Mouse (Mus musculus) neural tube, embryonic 15.5 days (tissue): ENCODE measurements around the gene Fancl. TPM values are rescaled to one million over a fixed set of nuclear protein-coding genes. Genes with fewer than 3 reads are reported as not detected.

Source experiments
- ATAC-seq: fragments of 200-750 bp; cut with Nextera tagmentation; 2 replicates; pipeline ENCODE4 v1.8.0; 2017; ENCODE audit warnings: mild to moderate bottlenecking, moderate TSS enrichment, moderate library complexity; ENCODE audit not compliant: low FRiP score
- H3K27ac ChIP-seq: fragments of 300-500 bp; sonication (generic); replicated peaks from 2 replicates; pipeline ENCODE4 v1.5.1; 2015; ENCODE audit warnings: mild to moderate bottlenecking, inconsistent platforms
- H3K27me3 ChIP-seq: fragments of 300-500 bp; sonication (generic); replicated peaks from 2 replicates; pipeline ENCODE4 v1.6.1; 2015; ENCODE audit warnings: inconsistent platforms
- H3K36me3 ChIP-seq: fragments of 300-500 bp; sonication (generic); 2 replicates; pipeline ENCODE4 v1.6.1; 2015; ENCODE audit warnings: inconsistent platforms
- H3K4me1 ChIP-seq: fragments of 300-500 bp; sonication (generic); 2 replicates; pipeline ENCODE4 v1.6.1; 2015; ENCODE audit warnings: inconsistent platforms
- H3K4me2 ChIP-seq: fragments of 300-500 bp; sonication (generic); 2 replicates; pipeline ENCODE4 v1.6.1; 2015; ENCODE audit warnings: inconsistent platforms, mild to moderate bottlenecking, moderate library complexity
- H3K4me3 ChIP-seq: fragments of 300-500 bp; sonication (generic); replicated peaks from 2 replicates; pipeline ENCODE4 v1.5.1; 2015; ENCODE audit warnings: mild to moderate bottlenecking, inconsistent platforms
- H3K9ac ChIP-seq: fragments of 300-500 bp; sonication (generic); replicated peaks from 2 replicates; pipeline ENCODE4 v1.6.1; 2015; ENCODE audit warnings: mild to moderate bottlenecking, inconsistent platforms
- H3K9me3 ChIP-seq: fragments of 300-500 bp; sonication (generic); replicated peaks from 2 replicates; pipeline ENCODE4 v1.6.1; 2016; ENCODE audit warnings: inconsistent platforms
- WGBS: fragments of 180-500 bp; shearing (Covaris S2); methylation state at CpG from one replicate; pipeline ENCODE4 v1.1.7; 2015; ENCODE audit warnings: mixed read lengths; 5-methylcytosine and 5-hydroxymethylcytosine counted together
- polyA plus RNA-seq: library from polyadenylated mRNA; unstranded; fragments of >200 nt; fragmentation: Nextera tagmentation; extraction: Ambion mirVana; gene quantifications from 2 replicates; pipeline ENCODE4 v1.2.1, GENCODE M21; 2015

Fancl gene
- polyA plus RNA-seq, 1 experiment from 2014 or later, result 13.4 TPM

- no peaks in the 10 kb centered on the region for H3K36me3 ChIP-seq
- H3K4me2 ChIP-seq, result no peak overlapping the region
- no peaks in the 10 kb centered on the region for H3K4me1 ChIP-seq
- H3K27me3 ChIP-seq, result no peaks in the 10 kb centered on the region
- no peak for ATAC-seq
- no peaks in the 10 kb centered on the region for H3K9me3 ChIP-seq
- no peak overlapping the region for H3K9ac ChIP-seq
- no peak overlapping the region for H3K4me3 ChIP-seq
- no peak overlapping the region for H3K27ac ChIP-seq
These were observed 127.7 kb downstream of the Fancl start for GRCm38 (mm10) chr11:26513683-26514082.

DNA sequence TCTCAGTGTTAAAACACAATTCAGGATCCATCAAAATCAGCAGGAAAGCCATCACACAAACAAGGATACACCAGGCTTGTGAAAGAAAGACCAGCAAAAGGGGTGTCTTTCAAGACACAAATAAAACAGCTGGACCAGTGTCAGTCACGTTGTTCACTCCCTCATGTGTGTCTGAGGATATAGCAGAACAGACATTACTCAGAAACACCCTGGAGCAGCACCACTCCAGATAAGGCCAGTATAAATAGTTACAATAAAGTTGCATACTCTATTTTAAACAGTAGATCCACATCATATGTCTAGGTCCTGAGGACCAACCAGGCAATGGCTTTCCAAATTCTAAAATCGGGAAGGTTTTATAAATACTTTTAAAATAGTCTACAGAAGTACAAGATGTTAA is 130.2 kb downstream of the Fancl start:
- Histone ChIP-seq H3K4me2 (no peak overlapping the region), H3K9ac (no peak overlapping the region), H3K4me3 (no peak overlapping the region), H3K9me3 (no peaks in the 10 kb centered on the region), H3K27ac (no peak overlapping the region), H3K4me1 (no peaks in the 10 kb centered on the region), H3K36me3 (no peaks in the 10 kb centered on the region), H3K27me3 (no peaks in the 10 kb centered on the region)
- ATAC-seq, result no peak
- 74% methylated on average over 2 of the region's 2 CpGs for WGBS

DNA sequence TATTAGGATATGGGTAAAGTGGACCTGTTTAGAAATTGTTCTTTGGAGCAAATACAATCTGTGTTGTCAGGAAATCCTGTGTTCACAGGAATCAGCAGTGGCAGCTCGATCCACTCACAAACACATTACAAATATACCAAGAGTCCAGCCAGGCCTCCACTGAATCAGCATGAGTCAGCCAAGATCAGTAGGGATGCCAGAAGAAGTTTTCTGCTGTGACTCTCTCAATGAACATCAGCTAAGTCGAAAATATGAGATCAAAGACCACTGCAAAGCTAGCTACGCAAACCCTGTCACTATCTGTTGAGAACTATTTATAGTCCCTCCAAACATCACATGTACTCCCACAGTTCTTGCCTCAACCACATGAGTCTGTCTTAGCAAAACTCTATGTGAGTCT is 133.1 kb downstream of the Fancl start:
- WGBS, result 86% methylated on average over 3 of the region's 3 CpGs

More for the DNA sequence above, 133.1 kb downstream of the Fancl start:
- no peak overlapping the region for H3K27ac ChIP-seq
- no peak overlapping the region for H3K4me3 ChIP-seq
- no peaks in the 10 kb centered on the region for H3K9me3 ChIP-seq
- H3K4me1 ChIP-seq, result no peaks in the 10 kb centered on the region
- ATAC-seq, result no peak
- no peak overlapping the region for H3K4me2 ChIP-seq
- no peaks in the 10 kb centered on the region for H3K36me3 ChIP-seq
- H3K9ac ChIP-seq, result no peak overlapping the region
- no peaks in the 10 kb centered on the region for H3K27me3 ChIP-seq

Other genes starting within 250 kb of the Fancl start
- 9.5 and 15.0 TPM in 2 replicates for gene 5730522E02Rik, start 175.4 kb upstream of the Fancl start, polyA plus RNA-seq
- not detected in 2 replicates for gene Gm6899, start 207.1 kb downstream of the Fancl start, polyA plus RNA-seq
- 2.6 and 8.0 TPM in 2 replicates for gene Vrk2, start 207.9 kb downstream of the Fancl start, polyA plus RNA-seq